Mouse (Mus musculus) testis, adult 2 months (tissue): ENCODE measurements at regions not wholly inside any gene's neighbourhood (a gene's known extent, or its start where the extent isn't known, plus 50 kb on each side); places are given as distances from the start of the nearest gene placed in this dataset.

Source experiments
- CTCF ChIP-seq: fragments of 200-500 bp; IDR thresholded peaks from 2 replicates; pipeline ENCODE4 v1.5.1; 2012; ENCODE audit warnings: low read depth, mild to moderate bottlenecking, inconsistent platforms, low read length, moderate library complexity; ENCODE audit not compliant: control insufficient read depth, insufficient read depth, insufficient replicate concordance
- POLR2A ChIP-seq: fragments of 200-500 bp; IDR thresholded peaks from 2 replicates; pipeline ENCODE4 v1.6.1; 2012; ENCODE audit warnings: low read depth, mild to moderate bottlenecking, inconsistent platforms, low read length, moderate library complexity; ENCODE audit not compliant: control insufficient read depth

DNA sequence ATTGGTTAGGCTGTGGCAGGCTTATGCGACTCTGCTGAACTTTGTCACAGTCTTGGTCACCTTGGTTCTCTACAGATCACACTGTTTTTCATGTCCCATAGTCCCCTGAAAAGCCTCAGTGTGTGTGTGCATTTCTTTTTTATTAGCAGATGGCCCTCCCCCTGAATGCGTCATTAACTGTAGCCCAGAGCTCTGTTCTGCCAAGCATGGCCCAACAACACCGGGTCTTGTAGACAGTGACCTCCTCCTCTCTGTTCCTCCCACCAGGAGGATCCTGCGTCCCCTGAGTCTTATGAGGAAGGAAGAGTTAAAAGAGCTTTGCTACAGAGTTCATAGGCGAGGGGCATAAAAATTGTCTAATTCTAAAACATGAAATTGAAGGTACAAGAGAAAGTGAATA is 103.5 kb upstream of the Rpl34 start:
- TF ChIP-seq POLR2A (no peak), CTCF (no peak)
